Mouse (Mus musculus): ENCODE data around the gene Ldlr. TPM values are rescaled to one million over a fixed set of nuclear protein-coding genes. Genes with fewer than 3 reads are reported as not detected.

The Ldlr gene
- polyA plus RNA-seq, 1 experiment from 2014 or later, result 52.2 TPM

DNA sequence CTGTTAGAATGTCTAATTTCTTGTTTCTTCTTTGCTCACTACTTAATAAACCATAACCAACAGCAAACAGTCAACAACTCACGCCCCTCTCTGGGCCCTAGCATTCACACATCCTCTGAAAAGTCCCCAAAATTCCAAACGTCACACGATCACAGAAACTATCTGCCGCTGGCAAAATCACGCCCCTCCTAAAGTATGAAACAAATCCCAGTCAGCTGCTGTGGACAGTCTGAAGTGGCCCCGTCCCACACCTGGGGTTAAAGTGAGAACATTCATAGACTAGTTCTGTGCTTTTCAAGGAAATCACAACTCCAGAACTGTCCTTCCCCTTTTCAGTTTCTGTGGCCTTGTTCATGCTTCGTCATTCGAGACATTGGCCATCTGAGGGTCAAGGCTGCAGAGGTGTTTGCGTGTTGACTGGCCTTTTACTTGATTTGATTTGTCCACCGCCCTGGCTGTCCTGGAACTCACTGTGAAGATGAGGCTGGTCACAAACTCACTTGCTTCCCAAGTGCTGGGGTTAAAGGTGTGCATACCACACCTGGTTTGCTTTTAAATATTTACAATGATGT is 5.1 kb downstream of the Ldlr start:
- Histone ChIP-seq H3K36me3 (ENCODE audit: insufficient read depth, low read length) (peaks cover 3% of the 10 kb centered on the region; the same call in 1 of the 2 replicates), H3K9me3 (ENCODE audit: low read length) (no peaks in the 10 kb centered on the region), H3K9ac (replicated peaks; ENCODE audit: low read depth) (no peak overlapping the region), H3K4me2 (replicated peaks; ENCODE audit: low read depth, low read length) (no peak overlapping the region), H3K4me3 (ENCODE audit: low read depth, low read length) (no peak overlapping the region), H3K27me3 (replicated peaks; ENCODE audit: insufficient read depth, low read length) (no peaks in the 10 kb centered on the region), H3K4me1 (ENCODE audit: insufficient read depth, low read depth, low read length) (peaks cover 8% of the 10 kb centered on the region; the same call in 1 of the 2 replicates), H3K27ac (ENCODE audit: low read length) (0 out of 2 replicates have a peak overlapping the region, but pooled peaks have one; percentile 12)
- TF ChIP-seq CTCF (IDR thresholded peaks at IDR 0.05) (no peak), EP300 (IDR thresholded peaks at IDR 0.05) (no peak)
- WGBS, result 76% methylated on average over 10 of the region's 10 CpGs
- ATAC-seq (no peak), DNase-seq (ENCODE audit: low spot score) (peak; percentile 34)

DNA sequence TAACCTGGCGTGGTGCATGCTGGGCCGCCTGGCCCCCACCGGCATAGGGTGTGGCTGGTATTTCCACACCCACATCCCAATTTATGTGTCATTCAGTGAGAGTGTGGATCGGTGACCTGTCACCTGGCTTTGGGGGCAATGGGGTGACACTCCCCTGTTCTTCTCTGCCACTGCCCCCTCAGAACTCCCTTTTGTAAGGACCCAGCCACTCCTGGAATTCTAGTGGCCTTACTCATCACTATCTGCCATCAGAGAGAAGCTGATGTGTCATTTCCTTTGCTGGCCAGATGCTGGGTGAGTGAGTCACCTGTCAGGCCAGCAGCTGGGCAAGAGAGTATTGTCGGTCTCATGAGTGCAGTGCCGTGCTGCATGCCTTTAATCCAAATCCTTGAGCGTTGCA is 6.0 kb downstream of the Ldlr start:
- Histone ChIP-seq H3K36me3 (ENCODE audit: insufficient read depth, low read length) (peaks cover 12% of the 10 kb centered on the region; the same call in 1 of the 2 replicates), H3K27ac (ENCODE audit: low read length) (no peak overlapping the region), H3K9me3 (ENCODE audit: low read length) (no peaks in the 10 kb centered on the region), H3K4me3 (ENCODE audit: low read depth, low read length) (no peak overlapping the region), H3K27me3 (replicated peaks; ENCODE audit: insufficient read depth, low read length) (no peaks in the 10 kb centered on the region), H3K4me1 (ENCODE audit: insufficient read depth, low read depth, low read length) (peaks cover 8% of the 10 kb centered on the region; the same call in 1 of the 2 replicates), H3K9ac (replicated peaks; ENCODE audit: low read depth) (no peak overlapping the region), H3K4me2 (replicated peaks; ENCODE audit: low read depth, low read length) (no peak overlapping the region)
- DNase-seq (ENCODE audit: low spot score) (peak; percentile 59), ATAC-seq (peak; percentile 64)
- WGBS, result 75% methylated on average over 7 of the region's 7 CpGs
- TF ChIP-seq EP300 (IDR thresholded peaks at IDR 0.05), result peak; percentile 63; the same call in 1 of the 2 replicates
- no peak for TF ChIP-seq CTCF (IDR thresholded peaks at IDR 0.05)

DNA sequence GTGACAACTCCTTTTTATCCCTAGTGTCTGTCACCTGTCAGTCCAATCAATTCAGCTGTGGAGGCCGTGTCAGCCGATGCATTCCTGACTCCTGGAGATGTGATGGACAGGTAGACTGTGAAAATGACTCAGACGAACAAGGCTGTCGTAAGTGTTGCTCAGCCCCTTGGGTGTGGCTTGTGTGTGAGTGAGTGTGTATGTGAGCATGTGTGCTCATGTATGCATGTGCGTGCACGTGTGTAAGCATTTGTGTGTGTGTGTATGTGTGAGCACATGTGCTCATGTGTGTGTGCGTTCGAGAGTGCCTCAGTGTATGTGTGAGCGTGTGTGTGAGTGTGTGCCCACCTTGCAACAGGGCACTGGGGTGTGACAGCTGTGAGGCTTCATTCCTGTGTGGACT is 9.0 kb downstream of the Ldlr start:
- no peak for ATAC-seq
- WGBS, result 95% methylated on average over 9 of the region's 9 CpGs
- Histone ChIP-seq H3K36me3 (ENCODE audit: insufficient read depth, low read length) (peaks cover 23% of the 10 kb centered on the region; the same call in 1 of the 2 replicates), H3K4me3 (ENCODE audit: low read depth, low read length) (no peak overlapping the region), H3K27ac (ENCODE audit: low read length) (no peak overlapping the region), H3K27me3 (replicated peaks; ENCODE audit: insufficient read depth, low read length) (no peaks in the 10 kb centered on the region), H3K4me1 (ENCODE audit: insufficient read depth, low read depth, low read length) (no peaks in the 10 kb centered on the region), H3K9me3 (ENCODE audit: low read length) (no peaks in the 10 kb centered on the region), H3K4me2 (replicated peaks; ENCODE audit: low read depth, low read length) (no peak overlapping the region), H3K9ac (replicated peaks; ENCODE audit: low read depth) (no peak overlapping the region)
- DNase-seq (ENCODE audit: low spot score), result no peak
- TF ChIP-seq CTCF (IDR thresholded peaks at IDR 0.05) (no peak), EP300 (IDR thresholded peaks at IDR 0.05) (no peak)

DNA sequence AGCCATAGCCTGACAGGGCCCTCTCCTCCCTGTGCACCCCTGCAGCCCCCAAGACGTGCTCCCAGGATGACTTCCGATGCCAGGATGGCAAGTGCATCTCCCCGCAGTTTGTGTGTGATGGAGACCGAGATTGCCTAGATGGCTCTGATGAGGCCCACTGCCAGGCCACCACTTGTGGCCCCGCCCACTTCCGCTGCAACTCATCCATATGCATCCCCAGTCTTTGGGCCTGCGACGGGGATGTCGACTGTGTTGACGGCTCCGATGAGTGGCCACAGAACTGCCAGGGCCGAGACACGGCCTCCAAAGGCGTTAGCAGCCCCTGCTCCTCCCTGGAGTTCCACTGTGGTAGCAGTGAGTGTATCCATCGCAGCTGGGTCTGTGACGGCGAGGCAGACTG is 10.2 kb downstream of the Ldlr start:
- H3K27me3 ChIP-seq (replicated peaks; ENCODE audit: insufficient read depth, low read length), result no peaks in the 10 kb centered on the region
- no peak overlapping the region for H3K4me2 ChIP-seq (replicated peaks; ENCODE audit: low read depth, low read length)
- H3K4me1 ChIP-seq (ENCODE audit: insufficient read depth, low read depth, low read length), result no peaks in the 10 kb centered on the region
- no peaks in the 10 kb centered on the region for H3K9me3 ChIP-seq (ENCODE audit: low read length)
- ATAC-seq (no peak), DNase-seq (ENCODE audit: low spot score) (no peak)
- H3K4me3 ChIP-seq (ENCODE audit: low read depth, low read length), result no peak overlapping the region
- no peak overlapping the region for H3K9ac ChIP-seq (replicated peaks; ENCODE audit: low read depth)
- TF ChIP-seq EP300 (IDR thresholded peaks at IDR 0.05) (no peak), CTCF (IDR thresholded peaks at IDR 0.05) (no peak)
- no peak overlapping the region for H3K27ac ChIP-seq (ENCODE audit: low read length)
- WGBS, result 94% methylated on average over 16 of the region's 17 CpGs
- H3K36me3 ChIP-seq (ENCODE audit: insufficient read depth, low read length), result peaks cover 32% of the 10 kb centered on the region; the same call in 1 of the 2 replicates

DNA sequence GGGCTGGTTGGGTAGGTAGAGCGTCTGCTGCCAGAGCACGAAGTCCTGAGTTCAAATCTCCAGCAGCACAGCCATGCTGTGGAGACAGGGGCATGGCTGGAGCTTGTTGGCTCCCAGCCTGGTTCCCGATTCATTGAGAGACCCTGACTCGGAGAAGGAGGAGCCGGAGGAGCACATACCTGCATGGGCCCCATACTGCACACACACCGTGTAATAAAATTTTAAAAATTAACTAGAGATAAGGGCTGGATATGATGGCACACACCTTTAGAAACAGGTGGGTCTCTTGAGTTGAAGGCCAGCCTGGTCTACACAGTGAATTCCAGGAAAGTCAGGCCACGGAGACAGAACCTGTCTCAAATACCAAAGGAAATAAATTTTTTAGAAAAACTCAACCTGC is 10.7 kb downstream of the Ldlr start:
- 88% methylated on average over 7 of the region's 7 CpGs for WGBS
- Histone ChIP-seq H3K27ac (ENCODE audit: low read length) (no peak overlapping the region), H3K4me3 (ENCODE audit: low read depth, low read length) (no peak overlapping the region), H3K27me3 (replicated peaks; ENCODE audit: insufficient read depth, low read length) (no peaks in the 10 kb centered on the region), H3K9me3 (ENCODE audit: low read length) (no peaks in the 10 kb centered on the region), H3K36me3 (ENCODE audit: insufficient read depth, low read length) (peaks cover 38% of the 10 kb centered on the region; the same call in 1 of the 2 replicates), H3K4me2 (replicated peaks; ENCODE audit: low read depth, low read length) (no peak overlapping the region), H3K9ac (replicated peaks; ENCODE audit: low read depth) (no peak overlapping the region), H3K4me1 (ENCODE audit: insufficient read depth, low read depth, low read length) (no peaks in the 10 kb centered on the region)
- ATAC-seq (no peak), DNase-seq (ENCODE audit: low spot score) (no peak)
- no peak for TF ChIP-seq EP300 (IDR thresholded peaks at IDR 0.05)
- TF ChIP-seq CTCF (IDR thresholded peaks at IDR 0.05), result no peak

DNA sequence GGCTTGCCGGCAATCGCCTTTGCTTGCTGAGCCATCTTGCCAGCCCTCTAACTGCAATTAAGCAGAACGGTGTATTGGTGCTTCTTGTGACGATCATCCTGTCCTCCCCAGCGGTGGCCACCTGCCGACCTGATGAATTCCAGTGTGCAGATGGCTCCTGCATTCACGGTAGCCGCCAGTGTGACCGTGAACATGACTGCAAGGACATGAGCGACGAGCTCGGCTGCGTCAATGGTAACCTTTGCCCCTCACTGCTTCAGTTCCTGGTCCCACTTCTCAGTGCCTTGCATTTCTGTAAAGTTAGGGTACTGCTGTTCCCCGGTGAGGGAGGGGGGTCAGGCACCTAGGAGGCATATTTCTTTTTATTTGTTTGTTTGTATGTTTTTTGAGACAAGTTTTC is 11.8 kb downstream of the Ldlr start:
- Histone ChIP-seq H3K36me3 (ENCODE audit: insufficient read depth, low read length) (peaks cover 40% of the 10 kb centered on the region), H3K4me3 (ENCODE audit: low read depth, low read length) (no peak overlapping the region), H3K27me3 (replicated peaks; ENCODE audit: insufficient read depth, low read length) (no peaks in the 10 kb centered on the region), H3K27ac (ENCODE audit: low read length) (no peak overlapping the region), H3K9ac (replicated peaks; ENCODE audit: low read depth) (no peak overlapping the region), H3K4me2 (replicated peaks; ENCODE audit: low read depth, low read length) (no peak overlapping the region), H3K4me1 (ENCODE audit: insufficient read depth, low read depth, low read length) (no peaks in the 10 kb centered on the region), H3K9me3 (ENCODE audit: low read length) (no peaks in the 10 kb centered on the region)
- WGBS, result 89% methylated on average over 14 of the region's 14 CpGs
- DNase-seq (ENCODE audit: low spot score), result no peak
- no peak for ATAC-seq
- TF ChIP-seq CTCF (IDR thresholded peaks at IDR 0.05) (no peak), EP300 (IDR thresholded peaks at IDR 0.05) (no peak)

Measured in lung, postnatal 0 days (tissue).